Mouse (Mus musculus) embryonic stem cell, embryonic (primary cell): Measurements from ENCODE around the gene Pafah1b1.

Experiments used
- CTCF ChIA-PET, 4 experiments: fragments of 300-600 bp in 2 of 4; fragments of 350-600 bp in 2 of 4; sonication (Branson Sonifier 250); formaldehyde crosslinking; loops; one replicate each; lab custom pipeline; 2022; ENCODE audit warnings: inconsistent platforms in 2 of 4; lab: Charles Lee
- POLR2A ChIA-PET, 4 experiments: fragments of 300-600 bp in 2 of 4; fragments of 350-600 bp in 2 of 4; sonication (Branson Sonifier 250); formaldehyde crosslinking; loops; one replicate each; lab custom pipeline; 2022; ENCODE audit warnings: antibody characterized with exemption in 4 of 4, inconsistent platforms in 1 of 4; lab: Charles Lee

The Pafah1b1 gene

GRCm38 (mm10) chr11:74631880-74632789 is 92.3 kb downstream of the Pafah1b1 start:
- ChIA-PET POLR2A (no interaction called here), CTCF (no interaction called here)

- CTCF ChIA-PET, result interaction anchor here (0.6 to 2.5 kb wide), 6 partner anchors 11 to 1583 kb away, joined by 3 to 14 read pairs (median 6); no protein-coding TSS in a partner anchor
- POLR2A ChIA-PET, result interaction anchor here in 3 of 4 experiments (0.5 to 5.7 kb wide), 32 partner anchors 8 to 298 kb away, joined by 3 to 28 read pairs (median 4); partner anchors contain the start of genes Ccdc92b (in 2 of the 3), Mettl16 (in 1 of the 3), Mnt (in 1 of the 3) and Rap1gap2 (in 1 of the 3)
These were observed 97.0 kb downstream of the Pafah1b1 start for GRCm38 (mm10) chr11:74627481-74627880.

- ChIA-PET POLR2A (interaction anchor here in 2 of 4 experiments (1.1 to 5.7 kb wide), 4 partner anchors 10 to 44 kb away, joined by 3 to 28 read pairs (median 3); no protein-coding TSS in a partner anchor), CTCF (interaction anchor here in 1 of 4 experiments (1.0 kb wide), 1 partner anchor 9 kb away, joined by 3 read pairs; no protein-coding TSS in a partner anchor)
These were observed 99.1 kb downstream of the Pafah1b1 start for GRCm38 (mm10) chr11:74625333-74625732.
